Mouse (Mus musculus) brain, adult 2 months (tissue): ENCODE data around the gene Egfl8.
A peak's percentile ranks its signal among the peaks of the same experiment; 100 is the strongest.

ENCODE experiments used
- DNase-seq: peaks from one replicate; pipeline ENCODE4 v3.0.0; 2011; ENCODE audit warnings: low read depth, low spot score

Egfl8 gene

DNA sequence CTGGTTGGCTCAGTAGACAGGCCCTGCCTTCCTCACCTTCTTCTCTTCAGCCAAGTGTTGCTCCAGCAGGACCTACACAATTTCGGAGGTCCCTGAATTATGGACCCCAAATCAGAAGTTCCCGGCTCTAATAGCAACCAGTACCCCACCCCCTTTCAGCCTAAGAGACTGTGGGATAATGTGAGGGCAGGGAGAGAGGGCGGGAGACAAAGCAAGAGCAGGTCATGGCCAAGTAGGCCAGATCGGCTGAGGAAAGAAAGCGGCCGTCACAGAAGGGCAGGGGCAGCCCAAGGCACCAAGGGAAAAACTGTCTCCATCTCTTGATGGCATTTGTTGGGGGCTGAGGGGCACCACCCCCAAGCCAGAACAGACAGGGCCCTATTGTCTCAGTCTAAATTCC lies at the start of gene Egfl8:
Gene Egfl8, minus strand, starts transcription at position 101 of the 400 bp plus-strand sequence.
- no peak for DNase-seq

- no peak for DNase-seq
Observed at GRCm38 (mm10) chr17:34664472-34664871, 48.7 kb upstream of the Egfl8 start.

- no peak for DNase-seq
Observed at GRCm38 (mm10) chr17:34663558-34663957, 47.8 kb upstream of the Egfl8 start.

DNA sequence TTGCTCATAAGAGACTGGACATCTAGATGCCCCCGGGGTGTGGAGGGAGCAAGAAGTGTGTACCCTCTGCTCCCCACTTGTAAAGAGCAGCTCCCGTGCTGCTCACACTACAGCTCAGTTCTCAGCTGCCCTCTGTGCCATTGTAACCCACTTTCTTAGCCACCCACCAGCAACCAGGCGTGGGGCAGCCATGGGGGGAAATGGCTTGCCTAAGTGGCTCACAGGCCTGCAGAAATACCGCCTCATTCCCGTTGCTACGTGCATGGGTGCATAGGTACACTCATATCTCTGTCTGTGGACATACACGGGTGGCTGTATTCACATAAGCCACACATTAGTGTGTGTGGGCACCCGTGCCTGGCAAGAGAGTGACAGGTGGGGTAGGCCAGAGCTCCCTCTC lies 47.2 kb upstream of the Egfl8 start:
- no peak for DNase-seq

DNA sequence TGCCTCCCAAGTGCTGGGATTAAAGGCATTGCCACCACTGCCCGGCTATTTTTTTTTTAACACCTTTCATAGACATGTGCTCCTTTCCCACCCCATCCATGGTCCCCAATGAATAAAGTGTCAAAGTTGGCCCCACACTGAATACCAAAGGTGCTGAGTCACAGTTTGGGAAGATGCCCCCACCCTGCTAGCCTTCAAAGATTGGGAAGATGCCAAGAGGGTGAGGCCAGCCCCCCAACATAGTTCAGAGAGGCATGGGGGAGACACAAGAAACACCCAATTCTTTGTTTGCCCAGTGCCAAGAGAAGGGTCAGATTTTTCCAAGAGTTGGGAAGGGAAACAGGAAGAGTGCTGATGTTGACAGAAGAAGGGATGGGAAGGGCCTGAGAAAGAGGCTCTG lies 46.7 kb upstream of the Egfl8 start:
- DNase-seq = no peak

DNA sequence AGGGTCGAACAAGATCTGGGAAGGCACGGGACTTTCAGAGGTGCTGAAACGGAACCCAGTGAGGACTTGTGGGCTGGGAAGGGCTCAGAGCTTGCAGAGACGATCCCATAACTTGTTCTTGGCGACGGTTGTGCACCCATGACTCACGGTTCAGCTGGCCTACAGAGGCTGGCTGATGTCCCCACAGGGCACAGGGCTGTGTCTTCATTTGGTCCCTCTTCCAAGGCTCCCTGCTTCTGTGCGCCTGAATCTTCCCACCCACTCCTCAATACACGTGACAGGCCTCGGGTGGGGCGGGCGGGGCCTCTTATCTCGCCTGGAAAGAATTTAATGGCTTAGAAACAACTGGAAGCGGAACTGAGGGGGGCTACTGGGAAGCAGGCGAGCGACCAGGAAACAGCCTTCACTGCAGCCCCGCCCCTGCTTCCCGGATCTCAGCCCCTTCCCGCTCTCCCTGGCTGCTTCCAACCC lies 45.4 kb upstream of the Egfl8 start:
- no peak for DNase-seq

DNA sequence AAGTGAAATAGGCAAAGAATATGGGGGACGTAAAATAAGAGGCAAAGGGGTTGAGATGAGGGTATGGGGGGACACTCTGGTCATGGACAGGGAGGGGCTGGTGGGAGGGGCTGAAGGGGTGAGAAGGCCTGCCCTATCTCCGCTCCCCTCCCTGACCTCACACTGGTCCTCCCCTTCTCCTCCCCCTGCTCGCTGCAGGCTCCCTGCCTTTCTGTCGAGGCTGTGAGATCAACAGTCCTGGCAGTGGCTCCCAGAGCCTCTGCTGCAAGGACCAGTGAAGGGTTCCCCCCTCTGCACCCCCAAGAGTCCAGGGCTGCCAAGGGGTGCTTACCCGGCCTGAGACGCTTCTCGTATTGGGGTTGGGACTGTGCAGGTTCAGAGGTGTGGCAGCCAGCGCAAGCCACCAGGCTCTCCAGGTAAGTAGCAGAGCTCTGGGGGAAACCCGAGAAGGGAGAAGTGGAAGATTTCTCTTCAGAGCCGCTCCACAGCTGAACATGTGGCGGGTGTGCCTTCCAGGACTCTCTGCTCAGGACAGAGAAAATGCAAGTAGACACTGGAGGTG lies 44.6 kb upstream of the Egfl8 start:
- no peak for DNase-seq

GRCm38 (mm10) chr17:34659897-34660214 lies 44.1 kb upstream of the Egfl8 start:
- DNase-seq = no peak

DNA sequence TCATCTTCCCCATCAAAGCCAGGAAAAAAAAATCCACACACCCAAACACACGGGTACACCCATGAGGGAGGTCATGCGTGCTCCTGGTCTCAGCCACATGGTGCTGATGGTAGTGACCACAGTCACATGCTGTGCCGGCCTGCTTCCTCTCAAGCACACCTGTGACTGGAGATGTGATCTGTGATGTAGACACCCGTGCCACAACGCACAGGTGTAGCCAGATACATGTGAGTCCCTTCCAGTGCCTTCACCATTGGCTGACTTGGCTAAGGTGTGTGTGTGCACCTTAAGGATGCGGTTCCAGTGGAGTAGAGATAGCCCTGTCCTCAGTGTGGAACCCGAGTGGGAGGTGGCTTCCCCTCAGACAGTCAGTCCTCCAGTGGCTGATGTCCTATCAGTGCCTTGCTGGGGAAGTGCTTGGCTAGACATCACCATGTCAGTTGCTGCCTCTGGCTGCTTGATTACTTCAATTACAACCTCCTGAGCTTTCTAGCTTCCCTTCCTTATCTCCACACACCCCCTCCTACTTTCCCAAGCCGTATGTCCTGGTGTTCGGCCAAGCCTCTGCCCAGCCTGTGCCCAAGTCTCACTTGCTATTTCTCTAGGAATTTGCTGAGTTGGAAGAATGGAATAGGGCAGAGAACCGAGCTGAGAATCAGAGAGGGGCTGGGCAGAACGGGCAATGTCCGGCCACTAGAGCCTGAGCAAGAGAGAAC lies 43.6 kb upstream of the Egfl8 start:
- no peak for DNase-seq

- no peak for DNase-seq
Observed at GRCm38 (mm10) chr17:34658591-34658990, 42.8 kb upstream of the Egfl8 start.

GRCm38 (mm10) chr17:34658145-34658544 lies 42.4 kb upstream of the Egfl8 start:
- DNase-seq = no peak

DNA sequence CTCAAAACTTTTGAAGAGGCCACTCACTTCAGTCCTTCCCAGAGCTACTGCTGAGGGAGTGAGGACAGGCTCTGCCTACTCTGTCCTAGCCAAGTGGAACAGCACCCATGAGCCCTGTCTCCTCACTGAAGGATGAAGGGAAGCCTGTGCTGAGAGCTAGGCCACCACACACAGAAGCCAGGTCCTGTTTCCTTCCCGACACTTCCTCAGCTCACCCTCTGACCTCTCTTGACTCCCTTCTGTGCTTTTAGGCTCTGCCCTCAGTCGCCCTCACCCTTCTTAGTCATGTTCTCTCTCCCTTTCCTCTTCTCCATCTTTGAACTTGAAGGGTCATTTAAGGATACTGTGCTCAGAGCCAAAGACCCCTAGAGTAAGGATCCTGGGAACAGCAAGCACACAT lies 41.5 kb upstream of the Egfl8 start:
- no peak for DNase-seq

GRCm38 (mm10) chr17:34656666-34657065 lies 40.9 kb upstream of the Egfl8 start:
- DNase-seq = no peak

GRCm38 (mm10) chr17:34655581-34655991 lies 39.8 kb upstream of the Egfl8 start:
- peak; percentile 57 for DNase-seq

GRCm38 (mm10) chr17:34655160-34655559 lies 39.4 kb upstream of the Egfl8 start:
- no peak for DNase-seq

DNA sequence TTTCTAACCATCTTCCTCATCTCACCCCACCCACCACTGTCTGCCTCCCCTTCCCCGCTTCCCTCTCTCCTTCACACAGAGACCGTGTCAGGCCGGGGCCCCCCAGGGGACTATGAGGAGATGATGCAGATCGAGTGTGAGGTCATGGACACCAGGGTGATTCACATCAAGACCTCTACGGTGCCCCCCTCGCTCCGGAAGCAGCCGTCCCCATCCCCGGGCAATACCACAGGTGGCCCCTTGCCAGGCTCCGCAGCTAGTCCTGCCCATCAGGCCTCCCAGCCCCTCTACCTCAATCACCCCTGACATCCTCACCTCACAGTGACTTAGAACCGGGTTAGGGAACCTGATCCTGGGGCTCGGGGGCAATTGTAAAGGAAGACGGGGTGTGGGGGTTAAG lies 38.6 kb upstream of the Egfl8 start:
- peak; percentile 2 for DNase-seq

DNA sequence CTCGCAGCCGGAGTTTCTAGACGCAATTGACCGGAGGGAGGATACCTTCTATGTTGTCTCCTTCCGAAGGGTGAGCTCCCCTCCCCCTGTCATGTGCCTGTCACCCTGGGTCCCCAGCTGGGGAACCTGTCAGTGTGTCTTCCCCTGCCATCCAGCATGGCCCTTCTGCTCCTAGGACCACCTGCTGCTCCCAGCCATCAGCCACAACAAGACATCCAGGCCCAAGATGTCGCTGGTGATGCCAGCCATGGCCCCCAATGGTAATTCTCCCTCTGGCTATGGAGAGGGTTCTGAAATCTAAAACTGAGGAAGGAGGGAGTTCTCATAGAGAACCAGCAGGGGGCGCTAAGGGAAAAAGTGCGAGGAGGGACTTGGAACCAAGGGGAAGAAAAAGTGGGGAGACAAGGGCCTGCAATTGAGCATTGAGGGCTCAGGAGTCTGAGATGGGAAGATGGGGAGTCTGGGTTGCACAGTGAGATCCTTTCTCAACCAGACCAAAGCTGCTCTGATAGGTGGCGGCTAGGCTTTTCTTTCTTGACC lies 38.0 kb upstream of the Egfl8 start:
- DNase-seq = peak; percentile 74

GRCm38 (mm10) chr17:34652985-34653384 lies 37.2 kb upstream of the Egfl8 start:
- no peak for DNase-seq

DNA sequence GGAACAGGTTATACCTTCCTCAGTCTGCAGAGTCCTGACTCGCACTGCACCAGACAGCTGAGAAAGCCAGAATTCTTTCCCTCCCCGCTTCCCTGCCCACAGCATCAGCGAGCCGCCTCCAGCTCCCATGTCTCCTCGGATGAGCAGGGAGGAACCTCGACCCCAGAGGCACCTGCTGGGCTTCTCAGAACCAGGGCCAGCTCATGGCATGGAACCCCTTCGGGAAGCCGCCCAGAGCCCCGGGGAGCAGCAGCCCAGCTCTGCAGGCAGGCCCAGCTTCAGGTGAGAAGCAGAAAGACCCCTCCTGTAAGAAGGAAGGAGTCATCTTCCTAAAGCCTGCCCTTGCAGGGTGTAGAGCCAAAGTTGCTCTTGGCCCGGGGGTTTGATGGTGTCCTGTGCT lies 36.8 kb upstream of the Egfl8 start:
- DNase-seq = peak; percentile 22

DNA sequence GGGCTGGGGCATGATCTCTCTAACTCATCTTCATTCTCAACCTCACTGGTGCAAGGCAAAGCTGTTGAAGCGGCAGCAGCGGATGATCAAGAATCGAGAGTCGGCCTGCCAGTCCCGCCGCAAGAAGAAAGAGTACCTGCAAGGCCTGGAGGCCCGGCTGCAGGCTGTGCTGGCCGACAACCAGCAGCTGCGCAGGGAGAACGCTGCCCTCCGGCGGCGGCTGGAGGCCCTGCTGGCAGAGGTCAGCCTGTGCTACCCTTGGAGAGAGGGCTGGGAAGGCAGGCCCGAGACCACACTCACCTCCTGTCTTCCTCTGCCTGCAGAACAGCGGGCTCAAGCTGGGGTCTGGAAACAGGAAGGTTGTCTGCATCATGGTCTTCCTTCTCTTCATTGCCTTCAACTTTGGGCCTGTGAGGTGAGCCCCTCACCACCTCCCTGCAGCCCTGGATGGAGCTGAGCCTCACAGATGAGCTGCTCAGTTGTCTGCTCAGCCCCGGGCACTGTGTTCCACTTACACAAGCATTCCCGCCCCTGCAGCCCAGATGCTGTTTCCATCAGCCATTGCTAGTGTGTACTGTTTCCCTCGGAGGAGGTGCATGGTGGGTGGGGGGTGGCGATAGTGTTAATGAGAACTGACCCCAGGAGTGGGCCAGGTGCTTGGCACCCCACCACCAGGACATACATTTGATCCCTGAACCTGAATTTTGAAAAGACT lies 35.9 kb upstream of the Egfl8 start:
- peak; percentile 54 for DNase-seq

DNA sequence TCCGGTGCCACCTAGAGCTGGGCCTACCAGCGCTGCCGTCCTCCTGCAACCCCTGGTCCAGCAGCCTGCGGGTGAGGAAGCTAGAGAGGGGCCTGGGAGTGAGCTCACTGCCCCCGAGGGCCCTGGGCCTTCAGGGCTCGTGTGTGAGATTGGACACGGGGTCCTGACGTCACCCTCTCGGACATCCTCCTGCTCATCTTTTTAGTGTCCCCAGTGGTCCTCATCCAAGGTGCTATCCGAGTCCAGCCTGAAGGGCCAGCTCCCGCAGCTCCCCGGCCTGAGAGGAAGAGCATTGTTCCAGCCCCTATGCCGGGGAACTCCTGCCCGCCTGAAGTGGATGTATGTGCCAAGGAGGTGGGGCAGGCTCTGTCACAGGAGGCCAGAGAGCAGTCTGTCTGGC lies 35.0 kb upstream of the Egfl8 start:
- DNase-seq = no peak

GRCm38 (mm10) chr17:34649106-34649864 lies 33.5 kb upstream of the Egfl8 start:
- no peak for DNase-seq
